Mouse (Mus musculus): ENCODE measurements around the gene Deaf1. TPM values are rescaled to one million over a fixed set of nuclear protein-coding genes. Genes with fewer than 3 reads are reported as not detected.

Deaf1 gene
- polyA plus RNA-seq, 1 experiment from 2014 or later = 34.3 TPM

DNA sequence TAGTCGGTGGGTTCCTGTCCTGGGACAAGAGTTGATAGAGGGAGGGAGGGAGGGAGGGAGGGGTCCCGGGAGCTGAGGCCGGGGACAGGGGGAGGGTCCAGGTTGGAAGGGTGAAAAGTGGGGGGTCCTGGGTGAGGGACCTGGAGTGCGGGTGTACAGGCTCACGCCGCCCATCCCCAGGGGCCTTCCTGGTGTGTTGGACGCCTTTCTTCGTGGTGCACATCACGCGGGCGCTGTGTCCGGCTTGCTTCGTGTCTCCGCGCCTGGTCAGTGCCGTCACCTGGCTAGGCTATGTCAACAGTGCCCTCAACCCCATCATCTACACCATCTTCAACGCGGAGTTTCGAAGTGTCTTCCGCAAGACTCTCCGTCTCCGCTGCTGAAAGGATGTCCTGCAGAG, 33.0 kb downstream of the Deaf1 start:
- Histone ChIP-seq H3K9ac (peak overlapping the region; percentile 34; the same call in 1 of the 2 replicates), H3K27ac (ENCODE audit: poor library complexity, severe bottlenecking) (no peak overlapping the region), H3K27me3 (replicated peaks) (peaks cover 62% of the 10 kb centered on the region), H3K4me3 (peak overlapping the region; percentile 37), H3K4me2 (peak overlapping the region; percentile 74), H3K9me3 (replicated peaks) (no peaks in the 10 kb centered on the region), H3K36me3 (peaks cover 18% of the 10 kb centered on the region; the same call in 1 of the 2 replicates), H3K4me1 (replicated peaks) (peaks cover 29% of the 10 kb centered on the region)
- ATAC-seq (ENCODE audit: insufficient number of reproducible peaks, low FRiP score) = no peak
- 5% methylated on average over 22 of the region's 22 CpGs for WGBS

DNA sequence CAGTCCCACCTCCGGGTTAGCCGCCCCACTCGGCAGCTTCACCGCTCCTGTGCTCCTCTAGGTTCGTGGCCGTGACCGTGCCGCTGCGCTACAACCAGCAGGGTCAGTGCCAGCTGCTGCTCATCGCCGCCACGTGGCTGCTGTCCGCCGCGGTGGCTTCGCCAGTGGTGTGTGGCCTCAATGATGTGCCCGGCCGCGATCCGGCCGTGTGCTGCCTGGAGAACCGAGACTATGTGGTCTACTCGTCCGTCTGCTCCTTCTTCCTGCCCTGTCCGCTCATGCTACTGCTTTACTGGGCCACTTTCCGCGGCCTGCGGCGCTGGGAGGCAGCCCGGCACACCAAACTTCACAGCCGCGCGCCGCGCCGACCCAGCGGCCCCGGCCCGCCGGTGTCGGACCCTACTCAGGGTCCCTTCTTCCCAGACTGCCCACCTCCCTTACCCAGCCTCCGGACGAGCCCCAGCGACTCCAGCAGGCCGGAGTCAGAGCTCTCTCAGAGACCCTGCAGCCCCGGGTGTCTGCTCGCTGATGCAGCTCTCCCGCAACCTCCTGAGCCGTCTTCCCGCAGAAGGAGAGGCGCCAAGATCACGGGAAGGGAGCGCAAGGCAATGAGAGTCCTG, 33.5 kb downstream of the Deaf1 start:
- Histone ChIP-seq H3K27me3 (replicated peaks) (peaks cover 62% of the 10 kb centered on the region), H3K36me3 (peaks cover 13% of the 10 kb centered on the region; the same call in 1 of the 2 replicates), H3K9ac (peak overlapping the region; percentile 34), H3K4me3 (peak overlapping the region; percentile 37), H3K9me3 (replicated peaks) (no peaks in the 10 kb centered on the region), H3K4me1 (replicated peaks) (peaks cover 29% of the 10 kb centered on the region), H3K4me2 (peak overlapping the region; percentile 74), H3K27ac (ENCODE audit: poor library complexity, severe bottlenecking) (no peak overlapping the region)
- ATAC-seq (ENCODE audit: insufficient number of reproducible peaks, low FRiP score) = no peak
- under 1% methylated on average over 53 of the region's 53 CpGs for WGBS

DNA sequence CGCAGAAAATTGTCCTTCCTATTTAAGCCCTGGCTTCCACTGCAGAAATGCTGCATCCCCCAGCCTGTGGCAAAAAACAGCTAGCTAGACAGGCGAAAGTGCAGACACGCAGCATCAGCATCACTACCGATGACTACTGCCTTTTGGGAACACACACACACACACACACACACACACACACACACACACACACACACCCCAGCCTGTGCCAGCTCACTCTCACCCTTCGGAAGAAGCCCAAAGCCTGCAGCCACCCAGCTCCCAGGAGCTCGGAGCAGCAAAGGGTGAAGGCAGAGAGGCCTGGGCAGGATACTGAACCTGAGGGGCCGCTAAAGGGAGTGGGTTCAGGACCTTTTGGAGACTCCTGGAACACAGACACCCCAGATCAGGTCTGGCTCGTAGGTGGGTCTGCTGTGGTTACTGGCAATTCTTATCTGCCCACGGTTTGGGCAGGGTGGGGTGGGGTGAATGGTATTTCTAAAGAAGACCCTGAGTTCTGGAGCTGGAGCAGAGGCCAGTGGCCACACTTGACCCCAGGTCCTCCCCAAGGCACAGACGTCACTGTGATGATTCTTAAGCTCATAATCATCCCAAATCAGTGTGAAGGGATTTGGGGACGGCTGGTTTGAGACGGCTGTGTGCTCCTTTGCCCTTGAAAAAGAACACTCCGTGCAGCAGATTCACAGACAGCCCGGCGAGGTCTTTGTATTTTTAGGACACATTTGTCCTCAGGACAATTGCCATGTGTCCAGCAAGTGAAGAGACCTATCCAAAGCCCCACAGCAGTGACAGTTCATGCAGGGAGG, 34.7 kb downstream of the Deaf1 start:
- no peaks in the 10 kb centered on the region for H3K9me3 ChIP-seq (replicated peaks)
- no peak overlapping the region; the same call in 1 of the 2 replicates for H3K9ac ChIP-seq
- H3K27me3 ChIP-seq (replicated peaks) = peaks cover 62% of the 10 kb centered on the region
- peaks cover 29% of the 10 kb centered on the region for H3K4me1 ChIP-seq (replicated peaks)
- 35% methylated on average over 15 of the region's 15 CpGs for WGBS
- peak overlapping the region; percentile 51 for H3K4me3 ChIP-seq
- H3K4me2 ChIP-seq = peak overlapping the region; percentile 91
- H3K27ac ChIP-seq (ENCODE audit: poor library complexity, severe bottlenecking) = no peak overlapping the region
- H3K36me3 ChIP-seq = peaks cover 11% of the 10 kb centered on the region; the same call in 1 of the 2 replicates
- no peak for ATAC-seq (ENCODE audit: insufficient number of reproducible peaks, low FRiP score)

DNA sequence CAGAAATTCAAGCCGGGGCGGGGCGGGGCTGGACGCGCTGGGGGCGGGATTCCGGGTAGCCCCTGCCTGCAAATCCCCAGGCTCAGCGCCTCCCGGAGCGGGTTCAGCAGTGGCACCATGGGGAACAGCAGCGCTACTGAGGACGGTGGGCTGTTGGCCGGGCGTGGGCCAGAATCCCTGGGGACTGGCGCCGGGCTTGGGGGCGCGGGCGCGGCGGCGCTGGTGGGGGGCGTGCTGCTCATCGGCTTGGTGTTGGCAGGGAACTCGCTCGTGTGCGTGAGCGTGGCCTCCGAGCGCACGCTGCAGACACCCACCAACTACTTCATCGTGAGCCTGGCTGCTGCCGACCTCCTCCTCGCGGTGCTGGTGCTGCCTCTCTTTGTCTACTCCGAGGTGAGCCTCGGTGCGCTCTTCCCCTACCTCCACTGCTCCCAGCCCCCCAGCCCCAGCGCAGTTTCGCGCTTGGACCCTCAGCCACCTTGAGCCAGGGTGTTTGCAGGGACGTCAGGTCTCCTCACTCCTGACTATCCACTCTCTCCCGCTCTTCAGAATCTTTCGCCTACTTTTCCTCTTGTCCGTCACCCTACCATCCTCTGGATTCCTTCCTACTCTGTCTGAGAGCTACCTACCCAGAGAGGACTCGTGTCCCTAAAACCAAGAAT, 35.4 kb downstream of the Deaf1 start, which contains the start of gene Drd4:
Gene Drd4 (plus strand): TSS at position 86 of the 662 bp plus-strand sequence.
- no peak within 1 kb of the TSS for H3K27ac ChIP-seq (ENCODE audit: poor library complexity, severe bottlenecking)

DNA sequence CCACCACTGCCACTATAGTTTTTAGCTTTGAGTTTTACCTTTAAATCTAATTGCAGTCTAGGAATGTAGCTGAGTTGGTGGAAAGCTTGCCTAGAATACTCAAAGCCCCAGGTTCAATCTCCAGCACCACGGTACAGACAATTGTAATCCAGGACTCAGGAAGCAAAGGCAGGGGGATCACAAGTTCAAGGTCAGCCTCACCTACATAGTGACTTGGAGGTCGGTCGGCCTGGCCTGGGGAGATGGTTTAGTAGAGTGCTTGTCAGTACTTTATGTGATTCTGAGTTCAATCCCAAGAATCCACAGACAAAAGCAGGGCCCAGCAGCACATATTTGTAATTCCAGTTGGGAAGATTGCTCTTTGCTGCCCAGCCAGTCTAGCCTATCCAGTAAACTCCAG, 39.4 kb downstream of the Deaf1 start:
- peaks cover 10% of the 10 kb centered on the region; the same call in 1 of the 2 replicates for H3K4me1 ChIP-seq (replicated peaks)
- WGBS = 71% methylated on average over 3 of the region's 3 CpGs
- H3K27ac ChIP-seq (ENCODE audit: poor library complexity, severe bottlenecking) = no peak overlapping the region
- H3K4me2 ChIP-seq = no peak overlapping the region
- no peak for ATAC-seq (ENCODE audit: insufficient number of reproducible peaks, low FRiP score)
- no peaks in the 10 kb centered on the region for H3K36me3 ChIP-seq
- no peak overlapping the region for H3K4me3 ChIP-seq
- no peaks in the 10 kb centered on the region for H3K9me3 ChIP-seq (replicated peaks)
- peaks cover 29% of the 10 kb centered on the region for H3K27me3 ChIP-seq (replicated peaks)
- no peak overlapping the region for H3K9ac ChIP-seq

More for the DNA sequence above, 35.4 kb downstream of the Deaf1 start, which contains the start of gene Drd4:
- H3K36me3 ChIP-seq = peaks cover 4% of the 10 kb centered on the region; the same call in 1 of the 2 replicates
- no peak for ATAC-seq (ENCODE audit: insufficient number of reproducible peaks, low FRiP score)
- 3% methylated on average over 43 of the region's 46 CpGs for WGBS
- H3K9me3 ChIP-seq (replicated peaks) = no peaks in the 10 kb centered on the region
- peaks cover 29% of the 10 kb centered on the region for H3K4me1 ChIP-seq (replicated peaks)
- peak within 1 kb of the TSS; percentile 51 for H3K4me3 ChIP-seq
- peak within 1 kb of the TSS; percentile 45; the same call in 1 of the 2 replicates for H3K9ac ChIP-seq
- peaks cover 62% of the 10 kb centered on the region for H3K27me3 ChIP-seq (replicated peaks)
- H3K4me2 ChIP-seq = peak within 1 kb of the TSS; percentile 91

DNA sequence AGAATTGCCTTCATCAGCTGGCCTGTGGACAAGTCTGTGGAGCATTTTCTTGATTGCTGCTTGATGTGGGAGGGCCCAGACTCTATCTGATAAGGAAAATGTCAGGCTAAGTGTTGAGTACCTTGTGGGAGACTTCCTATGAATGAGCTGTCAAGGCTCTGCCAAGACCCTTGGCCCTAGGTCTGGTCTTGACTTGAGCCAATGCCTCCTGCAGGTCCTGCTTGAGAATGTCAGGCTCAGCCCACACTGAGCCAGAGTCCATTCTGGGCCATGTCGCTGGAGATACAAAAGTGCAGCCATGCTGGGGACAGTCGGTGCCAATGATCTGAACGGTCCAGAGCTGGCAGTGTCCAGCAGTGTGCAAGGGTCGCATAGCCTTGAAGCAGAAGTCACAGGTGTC, 44.7 kb downstream of the Deaf1 start:
- WGBS = 74% methylated on average over 4 of the region's 4 CpGs
- ATAC-seq (ENCODE audit: insufficient number of reproducible peaks, low FRiP score) = no peak

DNA sequence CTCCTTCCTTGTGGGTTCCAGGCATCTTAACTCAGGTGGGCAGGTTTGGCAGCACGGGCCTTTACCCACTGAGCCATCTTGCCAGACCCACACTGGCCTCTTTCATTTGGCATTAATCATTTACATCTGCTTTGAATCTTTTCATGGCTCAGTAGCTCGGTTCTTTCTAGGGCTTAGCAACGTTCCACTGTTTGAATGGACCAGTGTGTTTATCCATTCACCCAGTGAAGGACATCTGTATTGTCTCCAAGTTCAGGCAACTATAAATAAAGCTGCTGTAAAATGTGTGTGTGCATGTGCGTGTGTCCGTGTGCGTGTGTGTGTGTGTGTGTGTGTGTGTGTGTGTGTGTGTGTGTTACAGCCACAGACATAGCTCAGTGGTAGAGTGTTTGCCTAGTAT, 46.0 kb downstream of the Deaf1 start:
- Histone ChIP-seq H3K27ac (ENCODE audit: poor library complexity, severe bottlenecking) (no peak overlapping the region), H3K4me1 (replicated peaks) (peaks cover 6% of the 10 kb centered on the region), H3K4me2 (no peak overlapping the region), H3K9me3 (replicated peaks) (no peaks in the 10 kb centered on the region), H3K36me3 (no peaks in the 10 kb centered on the region), H3K27me3 (replicated peaks) (peaks cover 23% of the 10 kb centered on the region; the same call in 1 of the 2 replicates), H3K9ac (no peak overlapping the region), H3K4me3 (no peak overlapping the region)
- 79% methylated on average over 6 of the region's 6 CpGs for WGBS
- ATAC-seq (ENCODE audit: insufficient number of reproducible peaks, low FRiP score) = no peak

More for the DNA sequence above, 44.7 kb downstream of the Deaf1 start:
- Histone ChIP-seq H3K9ac (no peak overlapping the region), H3K4me1 (replicated peaks) (peaks cover 6% of the 10 kb centered on the region), H3K4me2 (no peak overlapping the region), H3K36me3 (no peaks in the 10 kb centered on the region), H3K4me3 (no peak overlapping the region), H3K27me3 (replicated peaks) (peaks cover 23% of the 10 kb centered on the region; the same call in 1 of the 2 replicates), H3K27ac (ENCODE audit: poor library complexity, severe bottlenecking) (no peak overlapping the region), H3K9me3 (replicated peaks) (no peaks in the 10 kb centered on the region)

DNA sequence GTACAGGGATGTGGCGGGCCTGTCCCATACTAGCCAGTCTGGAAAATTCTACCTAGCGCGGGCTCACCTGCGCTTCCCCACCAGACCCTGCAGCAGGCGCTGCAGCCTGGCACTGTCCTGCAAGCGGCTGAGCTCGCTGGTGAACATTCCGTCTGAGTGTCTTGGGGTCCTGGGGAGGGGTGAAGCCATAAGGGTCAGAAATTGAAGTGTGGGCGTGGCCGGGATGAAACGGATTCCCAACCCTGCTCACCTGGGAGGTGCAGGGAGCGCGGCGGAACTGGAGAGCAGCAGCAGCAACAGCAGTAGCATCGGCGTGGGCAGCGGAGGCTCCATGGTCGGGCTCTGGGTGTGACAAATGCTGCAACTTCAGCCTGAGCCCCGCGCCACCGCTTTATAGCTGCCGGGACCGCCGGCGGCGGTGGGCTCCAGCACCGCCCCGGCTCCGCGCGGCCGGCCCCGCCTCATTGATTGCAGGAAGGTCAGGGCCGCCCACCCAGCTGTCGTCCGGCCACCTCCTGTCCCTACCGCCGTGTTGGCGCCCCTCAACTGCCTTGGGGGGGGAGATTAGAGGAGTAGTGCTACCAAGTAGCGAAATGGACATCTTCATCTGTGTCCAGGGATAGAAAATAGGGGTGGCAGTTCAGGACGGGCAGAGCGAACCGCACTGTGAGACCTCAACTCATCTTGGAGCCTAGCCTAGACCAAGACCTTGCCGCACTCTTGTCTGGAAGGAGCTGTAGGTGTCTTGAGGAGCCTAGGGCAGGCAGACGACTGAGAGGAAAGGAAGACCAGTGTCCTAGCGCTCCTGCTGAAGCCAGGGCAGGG, 48.5 kb downstream of the Deaf1 start, which contains the start of gene Sct:
Gene Sct (minus strand): TSS at position 368 of the 825 bp plus-strand sequence.
- peak; percentile 37; the same call in 1 of the 2 replicates for ATAC-seq (ENCODE audit: insufficient number of reproducible peaks, low FRiP score)
- Histone ChIP-seq H3K36me3 (no peaks in the 10 kb centered on the region), H3K4me1 (replicated peaks) (peaks cover 6% of the 10 kb centered on the region), H3K27ac (ENCODE audit: poor library complexity, severe bottlenecking) (no peak within 1 kb of the TSS), H3K9ac (peak within 1 kb of the TSS; percentile 66), H3K4me2 (peak within 1 kb of the TSS; percentile 96), H3K27me3 (replicated peaks) (peaks cover 23% of the 10 kb centered on the region; the same call in 1 of the 2 replicates), H3K9me3 (replicated peaks) (no peaks in the 10 kb centered on the region), H3K4me3 (peak within 1 kb of the TSS; percentile 48)
- 2% methylated on average over 46 of the region's 46 CpGs for WGBS

DNA sequence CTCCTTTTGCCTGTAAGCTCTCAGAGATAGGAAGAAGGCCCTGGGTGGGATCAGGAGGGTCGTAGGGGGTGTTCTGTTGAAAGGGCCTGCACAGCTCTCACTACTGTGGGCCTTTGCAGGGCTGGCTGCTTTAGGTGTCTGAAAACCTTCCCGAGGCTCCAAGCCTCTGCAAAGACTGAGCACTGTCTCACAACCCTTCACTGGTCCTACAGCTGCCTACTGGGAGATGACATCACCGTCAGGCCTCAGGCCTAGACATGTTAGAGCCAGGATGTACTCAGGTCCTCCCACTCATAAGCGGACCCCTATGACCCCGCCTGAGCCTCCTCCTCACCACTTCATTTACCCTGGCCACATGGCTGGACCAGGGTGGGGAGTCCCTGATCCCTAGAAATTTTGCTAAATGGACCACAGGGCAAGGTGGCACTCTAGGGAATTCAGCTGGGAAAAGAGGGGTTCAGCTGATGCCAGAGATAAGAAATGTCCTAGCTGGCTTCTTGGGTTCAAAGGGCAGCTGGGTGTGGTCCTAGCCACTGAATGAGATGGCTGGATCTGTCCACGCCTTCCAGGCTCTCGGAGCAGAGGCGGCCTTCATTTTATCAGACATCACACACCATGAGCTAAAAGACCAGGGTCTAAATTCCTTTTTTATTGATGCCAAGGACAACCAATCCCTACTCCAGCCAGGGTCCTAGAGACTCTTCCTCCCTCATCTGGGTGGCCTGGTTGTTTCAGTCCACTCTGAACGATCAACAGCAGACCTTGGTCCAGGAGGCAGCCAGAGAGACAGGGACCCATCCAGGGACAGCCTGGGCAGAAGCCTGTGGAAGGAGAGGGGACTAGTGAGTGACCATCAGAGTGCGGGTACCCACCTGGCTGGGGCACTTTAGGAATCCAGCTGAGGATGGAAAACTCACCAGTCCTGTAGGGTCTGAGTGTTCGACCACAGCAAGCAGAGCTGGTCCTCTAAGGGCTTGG, 49.5 kb downstream of the Deaf1 start:
- H3K9ac ChIP-seq = no peak overlapping the region
- no peak overlapping the region for H3K27ac ChIP-seq (ENCODE audit: poor library complexity, severe bottlenecking)
- peaks cover 6% of the 10 kb centered on the region for H3K4me1 ChIP-seq (replicated peaks)
- 67% methylated on average over 11 of the region's 11 CpGs for WGBS
- peaks cover 23% of the 10 kb centered on the region; the same call in 1 of the 2 replicates for H3K27me3 ChIP-seq (replicated peaks)
- H3K9me3 ChIP-seq (replicated peaks) = no peaks in the 10 kb centered on the region
- peak overlapping the region; percentile 48; the same call in 1 of the 2 replicates for H3K4me3 ChIP-seq
- H3K36me3 ChIP-seq = no peaks in the 10 kb centered on the region
- peak overlapping the region; percentile 96 for H3K4me2 ChIP-seq
- no peak for ATAC-seq (ENCODE audit: insufficient number of reproducible peaks, low FRiP score)
